Mouse (Mus musculus) frontal cortex, postnatal 14 days (tissue): ENCODE results near the gene Noto.

Experiments used
- DNase-seq, 2 experiments: peaks; one replicate each; pipeline ENCODE4 v3.0.0; 2022; ENCODE audit warnings: low spot score in 2 of 2

Gene Noto

DNA sequence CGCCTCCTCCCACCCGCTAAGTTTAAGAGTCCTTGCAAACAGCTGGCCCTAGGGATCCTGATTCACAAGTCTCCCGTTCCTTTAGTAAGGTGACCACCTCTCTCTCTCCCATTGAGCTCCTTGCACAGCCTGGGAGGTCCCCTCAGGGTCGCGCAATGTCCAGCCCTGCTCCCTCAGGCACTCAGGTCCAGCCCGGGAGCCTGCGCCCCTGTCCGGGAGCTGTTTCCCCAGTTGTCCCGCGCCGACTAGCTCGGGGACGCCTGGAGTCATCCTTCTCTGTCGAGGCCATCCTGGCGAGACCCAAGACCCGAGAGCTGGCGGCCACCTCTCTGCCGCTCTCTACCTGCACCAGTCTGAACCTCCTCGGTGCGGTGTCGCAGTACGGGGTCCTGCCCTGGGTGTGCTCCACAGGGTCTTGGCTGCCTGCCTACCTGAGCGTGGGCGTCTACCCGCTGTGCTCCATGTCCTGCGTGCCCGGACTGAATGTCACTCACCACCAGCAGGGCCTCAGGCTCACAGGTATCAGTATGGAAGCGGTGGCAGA lies at the start of gene Noto:
TSS of gene Noto (plus strand) at position 51 of the 544 bp plus-strand sequence.
- DNase-seq, result no peak

DNA sequence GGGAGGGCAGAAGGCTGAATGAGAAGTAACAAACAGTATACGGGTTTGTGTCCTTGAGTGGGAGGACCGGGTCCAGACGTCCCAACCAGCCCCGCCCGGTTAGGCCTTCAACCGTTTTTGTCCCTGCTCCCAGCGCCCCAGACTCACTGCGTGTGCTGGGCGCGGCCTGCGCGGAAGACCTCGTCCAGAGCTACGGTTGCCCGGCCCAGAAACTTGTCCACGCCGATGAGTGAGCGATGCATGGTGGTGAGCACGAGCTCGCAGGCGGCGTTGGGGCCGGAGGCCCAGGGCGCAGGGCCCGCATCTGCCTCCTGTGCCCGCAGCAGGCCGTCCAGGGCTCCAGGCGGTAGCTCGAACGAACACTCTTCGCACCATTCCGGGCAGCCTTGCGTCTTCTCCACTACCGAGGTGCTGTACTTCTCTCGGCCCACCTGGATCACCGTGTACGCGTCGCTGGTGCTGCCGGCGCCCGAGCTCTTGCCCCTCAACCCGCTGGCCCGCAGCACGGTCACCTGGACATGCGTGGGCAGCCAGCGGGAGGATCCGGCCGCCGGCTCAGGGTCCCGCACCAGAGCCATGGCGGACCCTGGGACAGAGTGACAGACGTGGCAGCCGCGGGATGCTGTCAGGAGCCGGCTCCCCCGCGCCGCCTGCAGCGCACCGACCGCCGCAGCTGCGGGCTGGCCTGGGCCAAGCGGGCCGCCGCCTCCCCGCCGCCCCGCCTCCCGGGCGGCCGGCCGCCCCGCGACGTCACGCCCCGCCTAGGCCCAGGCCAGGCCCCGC lies 49.5 kb upstream of the Noto start, which contains the start of gene Rab11fip5:
TSS of gene Rab11fip5 (minus strand) at position 684 of the 783 bp plus-strand sequence.
- DNase-seq, result peak in 1 of 2 experiments; percentile 33

DNA sequence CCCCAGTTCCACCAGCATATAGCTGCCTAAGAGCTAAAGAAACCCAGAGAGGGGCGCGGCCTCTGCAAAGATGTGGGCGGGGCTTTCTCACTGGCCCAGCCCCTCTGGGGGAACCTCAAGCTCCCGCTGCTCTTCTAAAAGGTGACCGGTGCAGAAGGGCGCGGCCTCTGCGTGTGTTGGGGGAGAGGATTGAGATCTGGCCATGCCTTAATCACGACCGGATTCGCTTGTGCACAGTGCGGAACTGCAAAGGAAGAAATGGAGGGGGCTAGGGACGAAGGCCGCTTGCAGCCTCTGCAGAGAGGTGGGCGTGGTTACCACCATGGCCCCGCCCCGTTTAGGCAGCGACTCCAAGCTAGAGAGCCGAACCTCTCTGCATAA lies 49.0 kb upstream of the Noto start:
- DNase-seq, result peak; percentile 88 to 93

DNA sequence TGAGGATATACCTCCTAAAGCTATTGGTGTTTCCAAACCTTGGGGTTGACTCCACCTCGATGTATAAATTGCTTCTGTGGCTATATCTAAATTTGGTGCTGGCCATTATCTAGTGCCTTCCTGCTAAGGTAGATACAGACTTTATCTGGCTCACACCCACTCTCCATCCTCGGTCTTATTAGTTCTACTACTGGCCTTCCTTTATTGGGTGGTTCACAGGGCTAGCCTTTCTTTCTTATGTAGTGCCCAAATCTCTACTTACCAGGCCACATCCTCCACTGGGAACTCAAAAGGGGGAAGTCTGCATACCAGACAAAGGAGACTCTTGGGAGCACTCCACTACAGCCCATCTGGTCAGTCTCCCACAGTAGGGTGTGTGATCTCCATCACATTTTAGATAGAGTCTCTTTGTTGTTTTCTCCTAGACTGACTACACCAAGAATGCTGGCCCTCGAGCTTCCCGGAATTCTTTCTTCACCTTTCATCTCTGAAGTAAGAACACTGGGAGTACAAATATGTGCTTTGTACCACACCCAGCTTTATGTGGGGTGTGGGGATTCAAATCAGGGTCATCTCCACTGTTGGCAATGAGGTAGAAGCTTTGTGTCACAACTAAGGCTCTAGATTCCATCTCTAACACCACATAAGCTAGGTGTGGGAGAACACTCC lies 46.5 kb upstream of the Noto start:
- no peak for DNase-seq

GRCm38 (mm10) chr6:85377876-85378275 lies 45.8 kb upstream of the Noto start:
- no peak for DNase-seq

GRCm38 (mm10) chr6:85378629-85379028 lies 45.1 kb upstream of the Noto start:
- no peak for DNase-seq

DNA sequence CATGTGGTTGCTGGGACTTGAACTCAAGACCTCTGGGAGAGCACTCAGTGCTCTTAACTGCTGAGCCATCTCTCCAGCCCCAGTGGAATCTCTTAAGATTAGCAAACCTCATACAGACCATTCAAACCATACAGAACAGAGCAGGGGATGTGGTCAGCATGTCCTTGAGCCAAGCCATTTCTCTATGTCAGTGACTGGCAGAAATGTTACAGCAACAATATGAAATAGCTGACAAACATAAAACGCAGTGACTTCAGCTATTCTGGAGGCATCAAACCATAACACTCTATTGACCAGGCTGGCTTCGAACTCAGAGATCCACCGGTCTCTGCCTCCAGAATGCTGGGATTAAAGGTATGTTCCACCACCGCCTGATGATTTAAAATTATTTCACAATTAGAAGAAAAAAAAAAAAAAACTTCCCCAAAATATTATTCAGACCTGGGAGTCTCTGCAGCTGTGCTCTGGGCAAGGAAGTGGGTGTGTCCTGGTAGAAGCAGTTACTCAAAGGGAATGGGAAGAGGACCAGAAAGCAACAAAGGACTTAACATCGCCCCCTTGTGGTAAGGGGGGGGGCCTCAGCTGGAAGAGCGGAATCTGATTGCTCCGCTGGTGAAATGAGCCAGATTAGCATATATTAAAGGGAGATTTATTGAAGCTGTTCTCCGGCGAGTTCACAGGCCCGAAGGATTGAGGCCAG lies 43.3 kb upstream of the Noto start:
- peak; percentile 61 to 70 for DNase-seq

GRCm38 (mm10) chr6:85380901-85381647 lies 42.6 kb upstream of the Noto start:
- DNase-seq, result no peak

- no peak for DNase-seq
Observed at GRCm38 (mm10) chr6:85381648-85382020, 42.1 kb upstream of the Noto start.

DNA sequence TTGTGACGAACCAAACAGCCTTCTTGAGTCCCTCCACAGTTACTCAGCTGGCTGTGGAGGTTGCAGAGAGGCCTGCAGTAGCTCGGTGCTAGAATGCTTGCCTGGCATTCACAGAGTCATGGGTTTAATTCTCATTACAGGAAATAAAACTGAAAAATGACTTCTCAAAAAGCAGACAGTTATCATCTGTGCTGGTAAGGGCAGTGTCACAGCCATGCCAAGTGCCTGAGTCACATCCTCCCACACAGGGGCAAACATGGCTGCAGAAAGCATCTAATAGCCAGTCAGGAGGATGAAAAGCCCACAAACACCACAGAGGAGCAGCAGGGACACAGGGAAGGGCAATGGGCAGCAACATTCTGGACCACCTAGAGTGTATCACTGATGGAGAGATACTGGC lies 40.9 kb upstream of the Noto start:
- no peak for DNase-seq

DNA sequence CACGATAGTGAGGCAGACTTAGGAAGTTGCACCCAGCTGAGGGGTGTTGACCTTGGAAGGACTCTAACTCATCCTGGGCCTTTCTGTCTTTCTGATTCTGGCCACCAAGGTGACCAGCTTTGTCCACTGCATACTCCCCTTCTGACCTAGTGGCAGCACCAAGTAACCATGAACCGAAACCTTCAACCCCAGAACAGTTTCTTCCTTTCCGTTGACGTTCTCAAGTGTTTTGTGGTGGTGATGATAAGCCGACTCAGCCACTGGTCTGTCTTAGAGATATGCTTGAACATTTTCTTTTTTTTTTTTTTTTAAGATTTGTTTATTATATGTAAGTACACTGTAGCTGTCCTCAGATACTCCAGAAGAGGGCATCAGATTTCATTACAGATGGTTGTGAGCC lies 35.1 kb upstream of the Noto start:
- DNase-seq, result no peak

DNA sequence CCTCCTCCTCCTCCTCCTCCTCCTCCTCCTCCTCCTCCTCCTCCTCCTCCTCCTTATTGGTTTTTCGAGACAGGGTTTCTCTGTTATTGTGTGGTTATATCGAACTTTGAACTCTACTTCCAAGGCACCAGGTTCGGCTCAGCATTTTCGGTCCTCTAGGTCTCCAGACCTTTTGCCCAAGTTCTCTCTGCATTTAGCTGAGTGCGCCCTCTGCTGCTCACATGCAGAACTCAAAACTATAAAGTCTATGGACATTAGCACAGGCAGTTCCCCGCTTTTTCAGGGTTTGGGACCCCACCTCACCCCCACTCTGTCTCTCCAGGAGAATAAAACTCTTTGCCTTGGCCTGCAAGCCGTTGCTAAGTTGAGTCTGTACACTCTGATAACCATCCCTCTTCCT lies 31.9 kb upstream of the Noto start:
- DNase-seq, result peak in 1 of 2 experiments; percentile 61

DNA sequence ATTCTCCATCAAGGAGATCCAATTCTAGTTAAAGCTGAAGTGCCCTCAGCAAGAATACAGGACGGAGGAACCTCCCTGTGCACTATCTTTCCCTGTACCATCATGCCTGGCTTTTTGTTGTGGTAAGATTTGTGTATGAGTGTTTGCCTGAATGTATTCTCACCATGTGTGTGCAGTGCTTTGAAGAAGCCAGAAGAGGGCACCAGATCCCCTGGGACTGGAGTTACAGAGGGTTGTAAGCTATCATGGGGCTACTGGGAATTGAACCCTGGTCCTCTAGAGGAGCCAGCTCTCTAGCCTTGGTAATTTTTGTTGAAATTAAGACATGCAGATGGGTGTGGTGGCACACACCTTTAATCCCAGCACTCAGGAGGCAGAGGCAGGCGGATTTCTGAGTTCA lies 28.3 kb upstream of the Noto start:
- DNase-seq, result no peak

DNA sequence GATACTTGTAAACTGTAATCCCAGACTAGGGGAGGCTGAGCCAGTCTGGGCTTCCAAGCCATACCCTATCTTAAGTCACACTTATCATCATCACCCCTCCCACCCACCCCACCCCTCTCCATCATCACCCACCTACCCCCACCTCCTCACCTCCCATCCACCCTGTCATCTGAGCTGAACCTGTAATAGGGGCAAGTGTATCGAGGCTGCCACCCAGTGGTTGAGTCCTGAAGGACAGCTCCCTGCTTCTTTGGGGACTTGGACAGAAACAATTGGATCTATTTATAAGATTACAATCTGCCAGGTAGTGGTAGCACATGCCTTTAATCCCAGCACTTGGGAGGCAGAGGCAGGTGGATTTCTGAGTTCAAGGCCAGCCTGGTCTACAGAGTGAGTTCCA lies 26.5 kb upstream of the Noto start:
- DNase-seq, result peak in 1 of 2 experiments; percentile 49

- no peak for DNase-seq
Observed at GRCm38 (mm10) chr6:85399715-85400114, 24.0 kb upstream of the Noto start.

- no peak for DNase-seq
Observed at GRCm38 (mm10) chr6:85402613-85403012, 21.1 kb upstream of the Noto start.

DNA sequence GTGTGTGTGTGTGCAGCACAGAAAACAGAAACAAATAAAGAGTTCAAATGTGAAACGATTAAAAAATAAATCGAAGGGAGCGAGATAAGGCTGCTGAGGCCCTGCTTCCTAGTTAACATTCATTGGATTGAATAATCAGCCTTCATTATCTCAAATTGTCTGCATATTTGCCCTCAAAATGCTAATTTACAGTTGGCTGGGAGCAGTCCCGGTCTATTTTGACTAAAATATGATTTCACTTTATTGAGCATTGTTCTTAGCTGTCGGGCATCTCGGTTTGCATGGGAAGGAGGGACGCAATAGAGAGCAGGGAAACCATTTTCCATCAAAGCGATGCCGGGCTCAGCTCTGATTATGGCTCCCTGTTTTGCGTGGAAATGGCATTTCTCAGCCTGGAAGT lies 20.6 kb upstream of the Noto start:
- no peak for DNase-seq

DNA sequence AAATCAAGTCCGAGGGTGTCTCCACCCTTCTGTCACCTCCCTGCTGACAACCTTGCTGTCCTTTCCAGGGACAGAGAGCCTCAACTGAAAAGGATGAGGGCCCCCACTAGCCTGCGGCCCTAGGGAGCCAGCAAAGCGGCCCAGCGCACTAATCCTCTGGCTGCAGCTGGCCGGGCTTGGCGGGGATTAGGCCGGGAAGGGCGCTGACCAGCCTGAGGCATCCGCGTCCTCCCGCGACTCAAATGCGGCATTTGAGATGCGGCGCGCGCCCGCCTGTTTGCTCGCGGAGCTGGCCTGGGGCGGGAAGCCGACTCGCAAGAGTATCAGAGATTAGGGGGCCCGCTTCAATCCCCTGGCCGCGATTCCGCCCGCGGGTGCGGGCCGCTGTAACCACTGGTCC lies 14.7 kb upstream of the Noto start:
- DNase-seq, result no peak

DNA sequence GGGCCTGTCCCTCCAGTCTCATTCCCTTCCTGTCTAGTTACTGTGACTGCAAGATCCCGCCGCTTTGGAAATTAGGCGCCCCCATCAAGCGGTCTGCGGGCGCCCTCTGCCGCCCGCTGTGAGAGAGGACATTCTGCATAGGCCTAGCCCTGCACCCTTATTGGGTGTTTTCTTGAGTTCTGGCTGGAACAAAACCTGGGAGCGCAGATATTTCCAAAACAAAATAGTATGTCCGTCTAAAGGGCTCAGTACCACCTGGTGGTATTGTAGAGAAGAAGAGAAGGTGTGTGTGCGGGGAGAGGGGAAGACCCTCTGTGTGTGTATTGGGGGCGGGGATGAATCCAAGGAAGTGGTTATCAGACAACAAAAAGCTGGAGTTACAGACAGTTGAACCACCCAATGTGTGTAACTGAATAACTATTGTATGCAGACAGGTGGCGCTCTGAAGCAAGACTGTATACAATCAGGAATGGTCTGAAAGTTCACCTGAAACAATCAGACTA lies 12.9 kb upstream of the Noto start:
- DNase-seq, result peak in 1 of 2 experiments; percentile 48

DNA sequence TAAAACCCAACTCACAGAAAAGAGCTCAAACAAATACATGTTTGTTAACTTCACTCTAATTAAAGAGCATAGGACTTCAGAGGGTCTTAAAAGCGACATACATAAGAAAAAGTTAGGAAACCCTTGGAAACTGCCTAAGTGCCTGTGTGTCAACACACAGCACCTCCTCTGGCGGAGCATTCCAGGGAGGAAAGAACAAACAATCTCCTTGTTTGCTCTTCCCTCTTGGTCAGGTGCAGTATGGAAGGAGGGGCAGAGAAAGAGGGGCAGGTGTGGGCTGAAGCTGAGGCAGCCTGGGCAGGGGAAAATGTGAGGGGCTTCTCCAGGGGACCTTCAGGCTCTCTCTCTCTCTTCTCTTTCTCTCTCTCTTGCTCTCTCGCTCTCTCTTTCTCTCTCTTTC lies 7.9 kb upstream of the Noto start:
- DNase-seq, result no peak

GRCm38 (mm10) chr6:85419150-85419549 lies 4.5 kb upstream of the Noto start:
- DNase-seq, result no peak
